Mouse (Mus musculus) liver, embryonic 16.5 days (tissue): ENCODE results near the gene Npas2. TPM values are rescaled to one million over a fixed set of nuclear protein-coding genes. Genes with fewer than 3 reads are reported as not detected.

ENCODE experiments used
- ATAC-seq: fragments of 200-750 bp; cut with Nextera tagmentation; 2 replicates; pipeline ENCODE4 v1.8.0; 2017; ENCODE audit warnings: low read depth, mild to moderate bottlenecking, moderate number of reproducible peaks, moderate library complexity
- H3K27ac ChIP-seq: fragments of 300-500 bp; sonication (generic); 2 replicates; pipeline ENCODE4 v1.5.1; 2014; ENCODE audit warnings: mild to moderate bottlenecking, low read length
- H3K27me3 ChIP-seq: fragments of 300-500 bp; sonication (generic); 2 replicates; pipeline ENCODE4 v1.6.1; 2014; ENCODE audit warnings: low read depth, low read length, mixed read lengths; ENCODE audit not compliant: control insufficient read depth, insufficient read depth
- H3K36me3 ChIP-seq: fragments of 300-500 bp; sonication (generic); 2 replicates; pipeline ENCODE4 v1.6.1; 2014; ENCODE audit warnings: mild to moderate bottlenecking; ENCODE audit not compliant: control insufficient read depth, insufficient read depth
- H3K4me1 ChIP-seq: fragments of 300-500 bp; sonication (generic); 2 replicates; pipeline ENCODE4 v1.6.1; 2014; ENCODE audit warnings: low read depth, low read length, mixed read lengths; ENCODE audit not compliant: control insufficient read depth
- H3K4me2 ChIP-seq: fragments of 300-500 bp; sonication (generic); 2 replicates; pipeline ENCODE4 v1.6.1; 2014; ENCODE audit warnings: low read depth, low read length, mixed read lengths
- H3K4me3 ChIP-seq: fragments of 300-500 bp; sonication (generic); 2 replicates; pipeline ENCODE4 v1.5.1; 2014; ENCODE audit warnings: low read depth, mild to moderate bottlenecking, low read length
- H3K9ac ChIP-seq: fragments of 300-500 bp; sonication (generic); 2 replicates; pipeline ENCODE4 v1.6.1; 2014; ENCODE audit warnings: low read depth, low read length
- H3K9me3 ChIP-seq: fragments of 300-500 bp; sonication (generic); replicated peaks from 2 replicates; pipeline ENCODE4 v1.6.1; 2016; ENCODE audit warnings: low read length; ENCODE audit not compliant: control insufficient read depth
- WGBS: fragments of 180-500 bp; shearing (Covaris S2); extraction: QIAGEN DNeasy Blood & Tissue Kit; methylation state at CpG from one replicate; pipeline ENCODE4 v1.1.7; 2014; ENCODE audit not compliant: insufficient replicate concordance; 5-methylcytosine and 5-hydroxymethylcytosine counted together
- polyA plus RNA-seq: library from polyadenylated mRNA; unstranded; fragments of >200 nt; fragmentation: Nextera tagmentation; extraction: Ambion mirVana; gene quantifications from 2 replicates; pipeline ENCODE4 v1.2.1, GENCODE M21; 2015

The Npas2 gene
- polyA plus RNA-seq, 1 experiment from 2014 or later, result 0.42 TPM

GRCm38 (mm10) chr1:39307291-39307690 is 113.8 kb downstream of the Npas2 start:
- H3K4me1 ChIP-seq, result no peaks in the 10 kb centered on the region
- no peaks in the 10 kb centered on the region for H3K36me3 ChIP-seq
- ATAC-seq, result no peak
- H3K9ac ChIP-seq, result no peak overlapping the region
- no peak overlapping the region for H3K27ac ChIP-seq
- H3K27me3 ChIP-seq, result no peaks in the 10 kb centered on the region
- no peak overlapping the region for H3K4me3 ChIP-seq
- no peaks in the 10 kb centered on the region for H3K9me3 ChIP-seq
- no peak overlapping the region for H3K4me2 ChIP-seq

GRCm38 (mm10) chr1:39307971-39308370 is 114.4 kb downstream of the Npas2 start:
- no peak for ATAC-seq
- 45% methylated on average over 2 of the region's 2 CpGs for WGBS
- no peaks in the 10 kb centered on the region for H3K27me3 ChIP-seq

DNA sequence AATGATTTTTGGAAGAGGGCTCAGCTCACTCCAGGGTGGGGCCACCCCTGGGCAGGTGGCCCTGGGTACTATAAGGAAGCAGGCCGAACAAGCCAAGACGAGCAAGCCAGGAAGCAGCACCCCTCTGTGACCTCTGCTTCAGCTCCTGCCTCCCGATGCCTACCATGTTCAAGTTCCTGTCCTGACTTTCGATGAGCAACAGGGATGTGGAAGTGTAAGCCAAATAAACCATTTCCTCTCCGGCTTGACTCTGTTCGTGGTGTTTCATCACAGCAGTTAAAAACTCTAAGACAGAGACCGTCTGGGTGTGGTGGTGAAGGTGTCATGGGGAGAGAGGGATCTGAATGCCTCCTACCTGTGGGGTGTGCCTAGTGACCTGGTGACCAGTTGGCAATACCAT is 116.0 kb downstream of the Npas2 start:
- Histone ChIP-seq H3K27ac (no peak overlapping the region), H3K9me3 (no peaks in the 10 kb centered on the region), H3K36me3 (no peaks in the 10 kb centered on the region), H3K4me1 (no peaks in the 10 kb centered on the region), H3K9ac (no peak overlapping the region), H3K4me2 (no peak overlapping the region), H3K4me3 (no peak overlapping the region), H3K27me3 (no peaks in the 10 kb centered on the region)
- ATAC-seq, result no peak
- WGBS, result 51% methylated on average over 7 of the region's 7 CpGs

More at GRCm38 (mm10) chr1:39307971-39308370, 114.4 kb downstream of the Npas2 start:
- H3K9me3 ChIP-seq, result no peaks in the 10 kb centered on the region
- no peak overlapping the region for H3K4me3 ChIP-seq
- H3K4me2 ChIP-seq, result no peak overlapping the region
- H3K9ac ChIP-seq, result no peak overlapping the region
- no peak overlapping the region for H3K27ac ChIP-seq
- no peaks in the 10 kb centered on the region for H3K36me3 ChIP-seq
- no peaks in the 10 kb centered on the region for H3K4me1 ChIP-seq

DNA sequence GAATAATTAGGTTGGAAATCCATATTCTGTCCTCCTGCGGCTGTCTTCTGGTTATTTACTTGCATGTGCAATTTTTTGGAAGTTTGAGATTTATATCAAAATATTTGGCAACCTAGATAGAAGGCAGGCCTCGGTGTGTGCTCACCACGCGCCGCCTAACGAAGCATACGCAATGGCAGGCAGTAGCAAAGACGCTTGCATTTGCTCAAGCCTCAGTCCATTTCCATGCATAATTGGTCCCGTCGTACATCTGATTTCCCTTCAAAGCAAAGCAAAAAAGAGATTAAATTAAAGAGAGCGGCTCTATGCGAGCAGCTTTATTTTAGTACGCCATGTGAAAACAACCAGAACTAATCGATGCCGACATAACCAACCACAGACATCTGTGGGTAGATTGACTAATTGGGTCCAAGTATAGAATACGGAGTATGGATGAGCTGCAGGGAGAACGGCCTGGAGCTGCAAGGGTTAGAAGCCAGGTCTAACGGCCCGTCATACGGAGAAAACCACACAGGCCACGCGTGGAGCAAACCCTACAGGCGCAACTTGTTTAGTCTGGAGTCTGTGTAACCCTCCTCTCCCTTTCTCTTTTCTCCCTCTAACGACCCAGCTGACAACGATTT is 118.9 kb downstream of the Npas2 start:
- H3K9me3 ChIP-seq, result no peaks in the 10 kb centered on the region
- no peaks in the 10 kb centered on the region for H3K27me3 ChIP-seq
- no peak overlapping the region for H3K9ac ChIP-seq
- H3K4me1 ChIP-seq, result no peaks in the 10 kb centered on the region
- no peak overlapping the region for H3K27ac ChIP-seq
- H3K4me2 ChIP-seq, result no peak overlapping the region
- H3K4me3 ChIP-seq, result no peak overlapping the region
- 81% methylated on average over 25 of the region's 25 CpGs for WGBS
- H3K36me3 ChIP-seq, result no peaks in the 10 kb centered on the region
- ATAC-seq, result no peak

DNA sequence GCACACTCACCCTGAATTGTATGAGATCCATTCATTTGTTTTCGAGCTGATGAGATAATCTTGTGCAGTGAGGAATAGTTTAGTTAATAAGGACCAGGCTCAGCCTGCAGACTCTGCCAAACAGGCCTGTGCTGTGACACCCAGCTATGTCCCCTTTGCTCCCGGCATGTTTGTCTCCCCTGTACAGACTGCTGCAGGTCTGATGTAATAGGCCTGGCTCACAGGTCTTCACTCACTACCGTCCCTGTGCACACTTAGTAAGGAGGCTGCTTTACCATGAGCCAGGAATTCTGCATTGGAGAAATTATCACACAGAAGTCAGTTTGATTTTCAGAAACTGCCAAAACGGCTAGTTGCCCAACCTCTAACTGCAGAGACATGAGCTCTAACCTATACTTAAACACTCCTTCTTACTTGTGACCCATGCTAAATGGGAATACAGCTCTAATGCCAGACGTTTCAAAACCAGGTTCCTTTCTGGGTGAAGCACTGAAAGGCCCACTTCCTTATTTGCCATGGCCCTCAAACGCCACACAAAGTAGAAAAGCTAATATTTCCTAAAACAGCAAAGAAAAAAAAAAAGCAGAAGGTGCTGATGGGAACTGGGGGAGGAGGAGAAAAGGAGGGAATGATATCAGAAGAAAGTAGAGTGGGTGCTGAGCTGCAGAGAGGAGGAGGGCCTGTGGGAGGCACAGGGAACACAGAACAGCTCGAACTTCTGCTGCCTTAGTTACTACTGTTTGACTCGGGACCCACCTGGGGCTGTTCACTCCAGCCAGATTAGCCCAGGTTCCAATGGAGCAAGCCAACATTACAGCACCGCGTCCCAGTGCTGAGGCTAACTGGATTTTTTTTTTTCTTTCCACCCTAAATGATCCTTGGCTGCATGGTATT is 120.1 kb downstream of the Npas2 start:
- 49% methylated on average over 10 of the region's 10 CpGs for WGBS
- no peaks in the 10 kb centered on the region for H3K36me3 ChIP-seq
- no peaks in the 10 kb centered on the region for H3K27me3 ChIP-seq
- no peak overlapping the region for H3K27ac ChIP-seq
- H3K4me3 ChIP-seq, result no peak overlapping the region
- H3K9ac ChIP-seq, result no peak overlapping the region
- no peak overlapping the region for H3K4me2 ChIP-seq
- no peaks in the 10 kb centered on the region for H3K9me3 ChIP-seq
- no peak; the same call in 1 of the 2 replicates for ATAC-seq
- no peaks in the 10 kb centered on the region for H3K4me1 ChIP-seq

DNA sequence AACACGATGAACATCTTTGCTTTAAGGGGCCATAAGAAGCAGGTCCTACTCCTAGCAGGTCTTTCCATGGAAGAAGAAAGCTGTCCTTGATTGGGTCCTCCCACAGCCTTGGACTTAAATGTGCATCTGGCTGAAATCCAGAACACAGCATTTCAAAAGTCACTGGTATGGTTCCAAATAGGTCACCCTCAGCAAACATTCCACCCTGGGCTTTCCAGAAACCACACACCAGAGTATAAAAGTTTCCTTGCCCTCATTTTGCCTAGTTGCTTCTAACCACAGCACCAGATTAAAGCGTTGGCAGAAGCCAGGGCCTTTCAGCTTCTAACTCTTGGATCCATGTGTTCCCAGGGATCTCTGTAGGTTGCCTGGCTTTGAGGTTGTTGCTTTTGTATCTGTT is 124.4 kb downstream of the Npas2 start:
- Histone ChIP-seq H3K9me3 (no peaks in the 10 kb centered on the region), H3K4me1 (no peaks in the 10 kb centered on the region), H3K9ac (no peak overlapping the region), H3K36me3 (no peaks in the 10 kb centered on the region), H3K27me3 (no peaks in the 10 kb centered on the region), H3K4me2 (no peak overlapping the region), H3K4me3 (no peak overlapping the region), H3K27ac (no peak overlapping the region)
- ATAC-seq, result no peak
- WGBS, result 49% methylated on average over 2 of the region's 2 CpGs

DNA sequence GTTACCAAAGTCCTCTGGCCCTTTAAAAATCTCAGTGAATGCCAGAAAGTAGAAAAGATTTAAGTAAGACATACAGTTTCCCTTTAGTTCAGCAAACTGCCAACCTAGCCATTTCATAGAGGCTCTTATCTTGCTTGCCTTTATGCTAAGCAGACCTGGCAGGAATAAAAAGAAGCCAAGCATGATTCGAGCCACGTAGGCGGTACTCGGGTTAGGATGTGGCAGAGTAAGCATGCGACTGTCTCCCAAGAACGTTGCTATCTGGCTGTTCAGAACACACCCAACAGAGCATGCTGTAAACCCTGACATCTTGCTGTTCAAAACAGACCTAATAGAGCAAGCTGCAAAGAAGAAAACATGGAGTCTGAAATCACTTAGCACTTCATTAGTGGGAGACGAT is 125.3 kb downstream of the Npas2 start:
- ATAC-seq, result no peak
- no peak overlapping the region for H3K4me2 ChIP-seq
- H3K9ac ChIP-seq, result no peak overlapping the region
- no peak overlapping the region for H3K27ac ChIP-seq
- no peaks in the 10 kb centered on the region for H3K36me3 ChIP-seq
- H3K4me1 ChIP-seq, result no peaks in the 10 kb centered on the region
- no peak overlapping the region for H3K4me3 ChIP-seq
- 65% methylated on average over 7 of the region's 7 CpGs for WGBS
- no peaks in the 10 kb centered on the region for H3K9me3 ChIP-seq
- no peaks in the 10 kb centered on the region for H3K27me3 ChIP-seq

- no peak overlapping the region for H3K9ac ChIP-seq
- WGBS, result 49% methylated on average over 6 of the region's 6 CpGs
- no peaks in the 10 kb centered on the region for H3K36me3 ChIP-seq
- H3K4me2 ChIP-seq, result no peak overlapping the region
- H3K27me3 ChIP-seq, result no peaks in the 10 kb centered on the region
- H3K4me3 ChIP-seq, result no peak overlapping the region
- no peaks in the 10 kb centered on the region for H3K4me1 ChIP-seq
- H3K27ac ChIP-seq, result no peak overlapping the region
- no peak for ATAC-seq
- no peaks in the 10 kb centered on the region for H3K9me3 ChIP-seq
Observed at GRCm38 (mm10) chr1:39321954-39322353, 128.4 kb downstream of the Npas2 start.

- Histone ChIP-seq H3K9ac (no peak overlapping the region), H3K27ac (no peak overlapping the region), H3K4me1 (no peaks in the 10 kb centered on the region), H3K4me2 (no peak overlapping the region), H3K27me3 (no peaks in the 10 kb centered on the region), H3K36me3 (no peaks in the 10 kb centered on the region), H3K9me3 (no peaks in the 10 kb centered on the region), H3K4me3 (no peak overlapping the region)
- WGBS, result 72% methylated on average over 6 of the region's 6 CpGs
- no peak for ATAC-seq
Observed at GRCm38 (mm10) chr1:39325228-39325627, 131.7 kb downstream of the Npas2 start.
